8 mouse cellular contexts compared by ENCODE assay signal in genomic region chr13:69691074-69691473, GRCm38 (mm10). TPM values are rescaled to one million over a fixed set of nuclear protein-coding genes. Genes with fewer than 3 reads are reported as not detected.
DNase-seq lines count a peak whose midpoint lies in the region; ATAC-seq and TF ChIP-seq lines count a peak whose summit lies in the region.

No protein-coding gene starts in this region.

- H3K27me3 ChIP-seq in kidney, adult 2 months (replicated peaks; ENCODE audit: control insufficient read depth, insufficient read depth, low read length): no peaks in the 10 kb centered on the region
- 0 out of 2 replicates have a peak, but pooled peaks cover 2% of the 10 kb centered on the region for H3K27me3 ChIP-seq in kidney, embryonic 16.5 days (ENCODE audit: insufficient read depth, low read length)

- TF ChIP-seq CTCF in kidney, adult 2 months (conservative IDR thresholded peaks at IDR 0.05; ENCODE audit: insufficient read depth, insufficient read length, low read depth, low read length): peak; percentile 71

- peak; percentile 52 for DNase-seq in kidney, adult 2 months
- peak; percentile 54 for DNase-seq in MN1 (ENCODE audit: low spot score)
- DNase-seq in c-Kit-positive CD71-negative TER-119-negative erythroid progenitor cells, embryonic 14.5 days (ENCODE audit: low read depth): peak; percentile 26
- peak; percentile 28 for DNase-seq in forelimb bud, embryonic 11.5 days (ENCODE audit: low read depth, low spot score)
- DNase-seq in left cerebral cortex, postnatal 36 days (ENCODE audit: low spot score in 2 of 2): peak; percentile 65 to 68
- peak; percentile 79 for DNase-seq in retina, embryonic 14.5 days (ENCODE audit: low spot score)
- DNase-seq in spleen, adult 12 weeks (ENCODE audit: low spot score): no peak

- no peaks in the 10 kb centered on the region for H3K4me1 ChIP-seq in kidney, adult 2 months (ENCODE audit: control insufficient read depth, insufficient read depth, low read length)
- H3K4me1 ChIP-seq in kidney, embryonic 16.5 days (ENCODE audit: insufficient read depth, low read length): no peaks in the 10 kb centered on the region

- 31% methylated on average over 7 of the region's 7 CpGs for WGBS in kidney, adult 2 months
- 34% methylated on average over 7 of the region's 7 CpGs for WGBS in kidney, embryonic 16.5 days

- TF ChIP-seq POLR2A in kidney, adult 2 months (IDR thresholded peaks at IDR 0.05; ENCODE audit: low read depth, low read length): no peak

- ATAC-seq in kidney, embryonic 16.5 days (ENCODE audit: low FRiP score, low TSS enrichment): no peak

- no peak overlapping the region for H3K27ac ChIP-seq in kidney, adult 2 months (ENCODE audit: insufficient read depth, low read depth, low read length)
- no peak overlapping the region for H3K27ac ChIP-seq in kidney, embryonic 16.5 days (ENCODE audit: low read length)

- H3K9me3 ChIP-seq in kidney, embryonic 16.5 days (ENCODE audit: low read length): no peaks in the 10 kb centered on the region

- no peaks in the 10 kb centered on the region for H3K36me3 ChIP-seq in kidney, adult 2 months (ENCODE audit: control insufficient read depth, insufficient read depth, low read length)
- no peaks in the 10 kb centered on the region for H3K36me3 ChIP-seq in kidney, embryonic 16.5 days (ENCODE audit: insufficient read depth, low read length)

- H3K9ac ChIP-seq in kidney, embryonic 16.5 days (replicated peaks; ENCODE audit: low read length): no peak overlapping the region

- intact Hi-C loops in left cerebral cortex, postnatal 36 days (cut with DNase I): loop anchor here (2.0 to 5.0 kb wide), 2 partner anchors 301 to 892 kb away; no protein-coding TSS in a partner anchor

- no peak overlapping the region for H3K4me3 ChIP-seq in kidney, adult 2 months (ENCODE audit: insufficient read depth, low read depth, low read length)
- no peak overlapping the region for H3K4me3 ChIP-seq in kidney, embryonic 16.5 days (ENCODE audit: low read length)

- H3K4me2 ChIP-seq in kidney, embryonic 16.5 days (replicated peaks; ENCODE audit: low read depth, low read length): no peak overlapping the region

RNA-seq across cellular contexts. Expression of gene Ube2ql1, which starts 48.6 kb away (rescaled TPM):
- 1.2 and 1.8 TPM in 2 replicates for polyA plus RNA-seq in kidney, adult 2 months (2012; rRNA removed)
- 0.61 and 0.75 TPM in 2 replicates for polyA plus RNA-seq in kidney, embryonic 16.5 days (2015; fragmentation: Nextera tagmentation; extraction: Ambion mirVana)
- total RNA-seq in left cerebral cortex, postnatal 36 days (2021): 100 to 1,000 TPM; 209 to 239 TPM
